Mouse (Mus musculus) CD4-positive, CD25-positive, alpha-beta regulatory T cell, adult 4 months (primary cell): ENCODE measurements around the gene Zfp968. TPM values are rescaled to one million over a fixed set of nuclear protein-coding genes. Genes with fewer than 3 reads are reported as not detected.
"Not testable (repeated sequence)": the region's sequence is repeated elsewhere in the genome, so short reads cannot be mapped to it uniquely, and the experiment has no call there.

ENCODE experiments used
- ATAC-seq: one replicate; pipeline ENCODE4 v1.8.0; 2017
- polyA plus RNA-seq, 2 experiments: library from polyadenylated mRNA; unstranded; fragments of 100-300 nt; shearing (Covaris generic); gene quantifications; one replicate each; pipeline ENCODE4 v1.2.1; 2017

Gene Zfp968
- 1 to 10 TPM; 1.4 to 2.9 TPM for polyA plus RNA-seq

DNA sequence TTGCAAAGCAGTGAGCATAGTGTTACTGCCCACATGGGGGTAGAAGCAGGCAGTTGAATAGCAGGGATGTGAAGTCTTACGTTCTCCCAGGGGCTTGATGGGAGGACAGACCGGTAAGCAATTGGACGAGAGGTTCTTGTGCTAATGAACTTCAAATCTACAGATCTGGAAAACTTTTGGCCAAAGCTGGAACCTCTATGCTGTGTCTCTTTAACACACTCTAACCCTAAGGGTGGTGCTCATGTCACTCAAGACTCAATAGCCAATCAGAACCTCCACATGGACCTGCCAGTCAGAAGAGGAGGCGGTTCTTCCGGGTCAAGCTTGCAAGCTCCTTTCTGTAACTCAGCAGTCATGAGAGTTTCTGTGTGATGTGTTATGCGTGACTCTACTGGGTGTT, at the start of gene Zfp968:
TSS of gene Zfp968 (plus strand) at position 301 of the 400 bp plus-strand sequence.
- not testable (repeated sequence) for ATAC-seq

DNA sequence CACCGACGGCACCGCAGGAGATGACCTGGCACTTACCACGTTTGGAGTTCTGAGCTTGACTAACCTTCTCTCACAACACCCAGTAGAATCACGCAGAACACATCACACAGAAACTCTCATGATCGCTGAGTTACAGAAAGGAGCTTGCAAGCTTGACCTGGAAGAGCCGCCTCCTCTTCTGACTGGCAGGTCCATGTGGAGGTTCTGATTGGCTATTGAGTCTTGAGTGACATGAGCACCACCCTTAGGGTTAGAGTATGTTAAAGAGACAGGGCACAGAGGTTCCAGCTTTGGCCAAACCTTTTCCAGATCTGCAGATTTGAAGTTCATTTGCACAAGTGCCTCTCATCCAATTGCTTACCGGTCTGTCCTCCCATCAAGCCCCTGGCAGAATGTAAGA, 34.1 kb upstream of the Zfp968 start, which contains the start of gene Gm4631:
TSS of gene Gm4631 (minus strand) at position 101 of the 400 bp plus-strand sequence.
- not testable (repeated sequence) for ATAC-seq

Other genes with a start within 250 kb of the Zfp968 start
- 1 to 10 TPM in 1 of 2 experiments, under 1 TPM in 1; 0.85 to 4.5 TPM for gene Gm14399, start 230.4 kb upstream of the Zfp968 start, polyA plus RNA-seq
- under 1 TPM in 1 of 2 experiments, not detected in 1; 0.11 TPM for gene Gm14443, start 196.6 kb upstream of the Zfp968 start, polyA plus RNA-seq
- 1 to 10 TPM; 4.3 to 4.6 TPM for gene Gm14391, start 165.5 kb upstream of the Zfp968 start, polyA plus RNA-seq
- gene Gm14440, start 97.3 kb upstream of the Zfp968 start, polyA plus RNA-seq: 1 to 10 TPM in 1 of 2 experiments, not detected in 1; 2.8 TPM
- 10 to 100 TPM; 10.5 to 16.6 TPM for gene Gm4631, start 34.2 kb upstream of the Zfp968 start, polyA plus RNA-seq
- 10 to 100 TPM in 1 of 2 experiments, 1 to 10 TPM in 1; 7.9 to 15.8 TPM for gene Gm4724, start 63.4 kb downstream of the Zfp968 start, polyA plus RNA-seq
- 1 to 10 TPM; 3.6 to 8.4 TPM for gene Zfp965, start 97.5 kb downstream of the Zfp968 start, polyA plus RNA-seq